Mouse (Mus musculus): ENCODE measurements around the gene Opcml.

- TF ChIP-seq CHD2 (IDR thresholded peaks at IDR 0.05; ENCODE audit: low read depth, low read length) (no peak), HCFC1 (IDR thresholded peaks at IDR 0.05; ENCODE audit: borderline replicate concordance, insufficient read depth, low read length) (no peak), ZC3H11A (IDR thresholded peaks at IDR 0.05; ENCODE audit: borderline replicate concordance, low read depth, low read length) (no peak), ZNF384 (IDR thresholded peaks at IDR 0.05; ENCODE audit: low read depth, low read length) (no peak)
Observed at GRCm38 (mm10) chr9:28569041-28569522, 778.5 kb downstream of the Opcml start.
